Mouse (Mus musculus): ENCODE measurements at regions not wholly inside any gene's neighbourhood (a gene's known extent, or its start where the extent isn't known, plus 50 kb on each side); places are given as distances from the start of the nearest gene placed in this dataset.

GRCm38 (mm10) chr13:43957046-43957445, 172.5 kb downstream of the Cd83 start:
- no peaks in the 10 kb centered on the region for H3K36me3 ChIP-seq
- peaks cover 30% of the 10 kb centered on the region; the same call in 1 of the 2 replicates for H3K4me1 ChIP-seq
- 0 out of 2 replicates have a peak, but pooled peaks cover 6% of the 10 kb centered on the region for H3K27me3 ChIP-seq (ENCODE audit: low read depth, poor library complexity, severe bottlenecking)
- no peak overlapping the region for H3K4me3 ChIP-seq
- no peak for DNase-seq (ENCODE audit: low spot score)
- WGBS: 87% methylated on average over 2 of the region's 2 CpGs
- H3K9me3 ChIP-seq (replicated peaks): no peaks in the 10 kb centered on the region
- no peak overlapping the region for H3K27ac ChIP-seq

- H3K27ac ChIP-seq: no peak overlapping the region
- DNase-seq (ENCODE audit: low spot score): no peak
- no peaks in the 10 kb centered on the region for H3K9me3 ChIP-seq (replicated peaks)
- no peak overlapping the region for H3K4me3 ChIP-seq
- WGBS: 69% methylated on average over 9 of the region's 9 CpGs
- H3K36me3 ChIP-seq: no peaks in the 10 kb centered on the region
- H3K4me1 ChIP-seq: peaks cover 26% of the 10 kb centered on the region; the same call in 1 of the 2 replicates
- 0 out of 2 replicates have a peak, but pooled peaks cover 6% of the 10 kb centered on the region for H3K27me3 ChIP-seq (ENCODE audit: low read depth, poor library complexity, severe bottlenecking)
These were observed 174.6 kb downstream of the Cd83 start for GRCm38 (mm10) chr13:43959121-43959572.

- Histone ChIP-seq H3K9me3 (replicated peaks) (no peaks in the 10 kb centered on the region), H3K27me3 (ENCODE audit: low read depth, poor library complexity, severe bottlenecking) (0 out of 2 replicates have a peak, but pooled peaks cover 6% of the 10 kb centered on the region), H3K4me1 (peaks cover 22% of the 10 kb centered on the region; the same call in 1 of the 2 replicates), H3K4me3 (no peak overlapping the region), H3K36me3 (no peaks in the 10 kb centered on the region), H3K27ac (peak overlapping the region; percentile 34; the same call in 1 of the 2 replicates)
- DNase-seq (ENCODE audit: low spot score): no peak
- 79% methylated on average over 6 of the region's 6 CpGs for WGBS
These were observed 176.6 kb downstream of the Cd83 start for GRCm38 (mm10) chr13:43961047-43961690.

- H3K27me3 ChIP-seq (ENCODE audit: low read depth, poor library complexity, severe bottlenecking): 0 out of 2 replicates have a peak, but pooled peaks cover 6% of the 10 kb centered on the region
- H3K9me3 ChIP-seq (replicated peaks): no peaks in the 10 kb centered on the region
- H3K4me3 ChIP-seq: no peak overlapping the region
- no peak for DNase-seq (ENCODE audit: low spot score)
- peaks cover 22% of the 10 kb centered on the region; the same call in 1 of the 2 replicates for H3K4me1 ChIP-seq
- H3K36me3 ChIP-seq: no peaks in the 10 kb centered on the region
- H3K27ac ChIP-seq: no peak overlapping the region
- WGBS: 95% methylated on average over 3 of the region's 3 CpGs
These were observed 177.4 kb downstream of the Cd83 start for GRCm38 (mm10) chr13:43961987-43962386.

GRCm38 (mm10) chr13:43963321-43963720, 178.7 kb downstream of the Cd83 start:
- H3K27me3 ChIP-seq (ENCODE audit: low read depth, poor library complexity, severe bottlenecking): no peaks in the 10 kb centered on the region
- peaks cover 21% of the 10 kb centered on the region; the same call in 1 of the 2 replicates for H3K4me1 ChIP-seq
- H3K36me3 ChIP-seq: no peaks in the 10 kb centered on the region
- no peak overlapping the region for H3K4me3 ChIP-seq
- no peak overlapping the region for H3K27ac ChIP-seq
- WGBS: 91% methylated on average over 3 of the region's 3 CpGs
- DNase-seq (ENCODE audit: low spot score): no peak
- no peaks in the 10 kb centered on the region for H3K9me3 ChIP-seq (replicated peaks)

- no peak for DNase-seq (ENCODE audit: low spot score)
- Histone ChIP-seq H3K4me1 (peaks cover 6% of the 10 kb centered on the region; the same call in 1 of the 2 replicates), H3K36me3 (no peaks in the 10 kb centered on the region), H3K9me3 (replicated peaks) (no peaks in the 10 kb centered on the region), H3K4me3 (no peak overlapping the region), H3K27me3 (ENCODE audit: low read depth, poor library complexity, severe bottlenecking) (no peaks in the 10 kb centered on the region), H3K27ac (no peak overlapping the region)
- 87% methylated on average over 4 of the region's 4 CpGs for WGBS
These were observed 180.8 kb downstream of the Cd83 start for GRCm38 (mm10) chr13:43965256-43965905.

- no peaks in the 10 kb centered on the region for H3K36me3 ChIP-seq
- no peak overlapping the region for H3K4me3 ChIP-seq
- no peak for DNase-seq (ENCODE audit: low spot score)
- no peak overlapping the region for H3K27ac ChIP-seq
- H3K27me3 ChIP-seq (ENCODE audit: low read depth, poor library complexity, severe bottlenecking): no peaks in the 10 kb centered on the region
- no peaks in the 10 kb centered on the region for H3K9me3 ChIP-seq (replicated peaks)
- 79% methylated on average over 5 of the region's 5 CpGs for WGBS
- no peaks in the 10 kb centered on the region for H3K4me1 ChIP-seq
These were observed 182.9 kb downstream of the Cd83 start for GRCm38 (mm10) chr13:43967516-43967915.

- Histone ChIP-seq H3K27me3 (ENCODE audit: low read depth, poor library complexity, severe bottlenecking) (no peaks in the 10 kb centered on the region), H3K9me3 (replicated peaks) (no peaks in the 10 kb centered on the region), H3K4me3 (no peak overlapping the region), H3K27ac (no peak overlapping the region), H3K36me3 (no peaks in the 10 kb centered on the region), H3K4me1 (no peaks in the 10 kb centered on the region)
- WGBS: 86% methylated on average over 2 of the region's 2 CpGs
- no peak for DNase-seq (ENCODE audit: low spot score)
These were observed 188.3 kb downstream of the Cd83 start for GRCm38 (mm10) chr13:43972906-43973305.

GRCm38 (mm10) chr13:43975281-43975680, 190.7 kb downstream of the Cd83 start:
- Histone ChIP-seq H3K4me1 (no peaks in the 10 kb centered on the region), H3K36me3 (no peaks in the 10 kb centered on the region), H3K27ac (no peak overlapping the region), H3K9me3 (replicated peaks) (no peaks in the 10 kb centered on the region), H3K4me3 (no peak overlapping the region), H3K27me3 (ENCODE audit: low read depth, poor library complexity, severe bottlenecking) (no peaks in the 10 kb centered on the region)
- WGBS: 81% methylated on average over 13 of the region's 13 CpGs
- no peak for DNase-seq (ENCODE audit: low spot score)

GRCm38 (mm10) chr13:43975801-43976200, 191.2 kb downstream of the Cd83 start:
- no peak for DNase-seq (ENCODE audit: low spot score)
- H3K4me3 ChIP-seq: no peak overlapping the region
- H3K27ac ChIP-seq: peak overlapping the region; percentile 26; the same call in 1 of the 2 replicates
- H3K9me3 ChIP-seq (replicated peaks): no peaks in the 10 kb centered on the region
- no peaks in the 10 kb centered on the region for H3K27me3 ChIP-seq (ENCODE audit: low read depth, poor library complexity, severe bottlenecking)
- H3K36me3 ChIP-seq: no peaks in the 10 kb centered on the region
- 86% methylated on average over 7 of the region's 7 CpGs for WGBS
- H3K4me1 ChIP-seq: no peaks in the 10 kb centered on the region

GRCm38 (mm10) chr13:43976676-43977075, 192.1 kb downstream of the Cd83 start:
- WGBS: 86% methylated on average over 7 of the region's 7 CpGs
- no peak overlapping the region for H3K4me3 ChIP-seq
- H3K4me1 ChIP-seq: no peaks in the 10 kb centered on the region
- no peaks in the 10 kb centered on the region for H3K9me3 ChIP-seq (replicated peaks)
- no peaks in the 10 kb centered on the region for H3K36me3 ChIP-seq
- no peaks in the 10 kb centered on the region for H3K27me3 ChIP-seq (ENCODE audit: low read depth, poor library complexity, severe bottlenecking)
- DNase-seq (ENCODE audit: low spot score): no peak
- 0 out of 2 replicates have a peak overlapping the region, but pooled peaks have one; percentile 19 for H3K27ac ChIP-seq

- no peaks in the 10 kb centered on the region for H3K9me3 ChIP-seq (replicated peaks)
- DNase-seq (ENCODE audit: low spot score): no peak
- no peak overlapping the region; the same call in 1 of the 2 replicates for H3K27ac ChIP-seq
- no peaks in the 10 kb centered on the region for H3K27me3 ChIP-seq (ENCODE audit: low read depth, poor library complexity, severe bottlenecking)
- no peaks in the 10 kb centered on the region for H3K36me3 ChIP-seq
- H3K4me1 ChIP-seq: peaks cover 19% of the 10 kb centered on the region
- WGBS: 77% methylated on average over 6 of the region's 6 CpGs
- no peak overlapping the region for H3K4me3 ChIP-seq
These were observed 202.8 kb downstream of the Cd83 start for GRCm38 (mm10) chr13:43987338-43987737.

GRCm38 (mm10) chr13:43988421-43988820, 203.8 kb downstream of the Cd83 start:
- no peaks in the 10 kb centered on the region for H3K9me3 ChIP-seq (replicated peaks)
- WGBS: 90% methylated on average over 4 of the region's 4 CpGs
- peak overlapping the region; percentile 47 for H3K27ac ChIP-seq
- H3K4me1 ChIP-seq: peaks cover 19% of the 10 kb centered on the region
- no peaks in the 10 kb centered on the region for H3K27me3 ChIP-seq (ENCODE audit: low read depth, poor library complexity, severe bottlenecking)
- no peak for DNase-seq (ENCODE audit: low spot score)
- no peaks in the 10 kb centered on the region for H3K36me3 ChIP-seq
- no peak overlapping the region for H3K4me3 ChIP-seq
